Mouse (Mus musculus): ENCODE measurements around the gene Slco6d1. TPM values are rescaled to one million over a fixed set of nuclear protein-coding genes. Genes with fewer than 3 reads are reported as not detected.

Gene Slco6d1
- polyA plus RNA-seq, 1 experiment from 2014 or later = not detected

Small RNA genes within 50 kb of the gene (microRNA-seq; reads per million reads assigned to microRNA genes)
- not detected for gene Gm26134

All from limb, embryonic 10.5 days (tissue).